Mouse (Mus musculus): Measurements from ENCODE around the gene Gm45234.

GRCm38 (mm10) chr6:124790121-124790520 lies 34.3 kb upstream of the Gm45234 start:
- no peak for TF ChIP-seq POLR2A (IDR thresholded peaks at IDR 0.05; ENCODE audit: borderline replicate concordance, extremely low read depth, insufficient read depth, insufficient read length, poor library complexity, severe bottlenecking)
- TF ChIP-seq CTCF (IDR thresholded peaks at IDR 0.05; ENCODE audit: borderline replicate concordance, extremely low read depth, insufficient read depth, insufficient read length), result no peak
